Mouse (Mus musculus): Measurements from ENCODE around the gene Zbtb26. TPM values are rescaled to one million over a fixed set of nuclear protein-coding genes. Genes with fewer than 3 reads are reported as not detected.

The Zbtb26 gene
- polyA plus RNA-seq, 1 experiment from 2014 or later: 9.2 TPM

DNA sequence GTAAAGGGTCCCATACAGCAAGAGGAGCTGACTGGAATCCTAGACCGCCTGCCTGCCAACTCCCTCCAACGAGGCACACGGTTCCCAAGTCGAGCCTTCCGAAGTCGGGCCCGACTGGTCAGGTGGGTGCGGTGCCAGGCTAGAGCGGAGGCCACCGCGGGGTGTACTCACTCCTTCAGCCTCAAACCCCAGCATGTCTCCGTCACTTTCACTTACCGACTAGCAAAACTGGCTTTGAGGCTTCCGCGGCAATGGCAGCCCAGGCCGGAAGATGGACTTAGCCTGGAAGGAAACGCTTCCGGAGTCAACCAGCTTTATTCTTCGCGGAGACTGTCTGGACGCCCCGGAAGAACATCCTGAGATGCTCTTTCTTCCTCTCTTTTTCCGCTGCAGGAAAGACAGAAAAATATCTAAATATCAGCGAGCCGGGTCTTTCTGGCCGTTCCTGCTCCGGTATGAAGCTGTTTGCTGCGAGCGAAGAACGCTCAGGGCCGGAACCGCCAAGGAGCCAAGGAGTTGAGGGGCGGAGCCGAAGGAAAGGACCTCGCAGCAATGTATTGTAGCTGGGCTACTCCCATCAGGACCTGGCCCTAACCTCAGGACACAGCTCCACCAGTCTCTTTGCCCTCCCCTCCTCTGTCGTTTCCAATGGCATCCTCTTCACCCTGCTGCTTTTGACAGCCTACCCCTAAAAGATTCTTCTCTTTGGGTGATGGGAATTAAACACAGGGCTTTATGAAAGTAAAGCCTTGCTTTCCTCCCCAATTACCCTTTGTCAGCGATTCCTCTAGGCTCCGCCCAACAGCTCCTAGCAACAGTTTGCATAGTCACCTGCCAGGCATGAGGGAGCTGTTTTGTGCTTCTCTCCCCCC lies 12.1 kb downstream of the Zbtb26 start:
- H3K27ac ChIP-seq (replicated peaks): peak overlapping the region; percentile 94
- H3K4me1 ChIP-seq: peaks cover 23% of the 10 kb centered on the region
- DNase-seq (ENCODE audit: low spot score): peak; percentile 87
- H3K9me3 ChIP-seq (replicated peaks): no peaks in the 10 kb centered on the region
- H3K4me3 ChIP-seq: peak overlapping the region; percentile 84
- no peaks in the 10 kb centered on the region for H3K27me3 ChIP-seq (ENCODE audit: low read depth, poor library complexity, severe bottlenecking)
- peaks cover 34% of the 10 kb centered on the region for H3K36me3 ChIP-seq
- under 1% methylated on average over 38 of the region's 38 CpGs for WGBS

DNA sequence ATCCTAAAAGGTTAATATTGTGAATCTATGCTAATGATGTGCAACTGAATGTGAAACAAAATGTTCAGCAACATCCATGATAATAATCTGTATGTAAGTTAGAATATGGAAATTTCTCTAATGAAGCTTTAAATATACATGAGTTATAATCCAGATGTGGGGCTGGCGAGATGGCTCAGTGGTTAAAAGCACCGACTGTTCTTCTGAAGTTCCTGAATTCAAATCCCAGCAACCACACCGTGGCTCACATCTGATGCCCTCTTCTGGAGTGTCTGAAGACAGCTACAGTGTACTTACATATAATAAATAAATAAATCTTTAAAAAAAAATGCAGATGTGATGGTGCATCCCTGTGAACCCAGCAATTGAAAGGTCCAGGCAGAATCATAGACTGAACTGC lies 19.3 kb downstream of the Zbtb26 start:
- Histone ChIP-seq H3K9me3 (replicated peaks) (no peaks in the 10 kb centered on the region), H3K4me1 (peaks cover 14% of the 10 kb centered on the region), H3K27me3 (ENCODE audit: low read depth, poor library complexity, severe bottlenecking) (no peaks in the 10 kb centered on the region), H3K27ac (replicated peaks) (no peak overlapping the region), H3K36me3 (peaks cover 33% of the 10 kb centered on the region), H3K4me3 (no peak overlapping the region)
- 69% methylated on average over 3 of the region's 3 CpGs for WGBS
- DNase-seq (ENCODE audit: low spot score): no peak

DNA sequence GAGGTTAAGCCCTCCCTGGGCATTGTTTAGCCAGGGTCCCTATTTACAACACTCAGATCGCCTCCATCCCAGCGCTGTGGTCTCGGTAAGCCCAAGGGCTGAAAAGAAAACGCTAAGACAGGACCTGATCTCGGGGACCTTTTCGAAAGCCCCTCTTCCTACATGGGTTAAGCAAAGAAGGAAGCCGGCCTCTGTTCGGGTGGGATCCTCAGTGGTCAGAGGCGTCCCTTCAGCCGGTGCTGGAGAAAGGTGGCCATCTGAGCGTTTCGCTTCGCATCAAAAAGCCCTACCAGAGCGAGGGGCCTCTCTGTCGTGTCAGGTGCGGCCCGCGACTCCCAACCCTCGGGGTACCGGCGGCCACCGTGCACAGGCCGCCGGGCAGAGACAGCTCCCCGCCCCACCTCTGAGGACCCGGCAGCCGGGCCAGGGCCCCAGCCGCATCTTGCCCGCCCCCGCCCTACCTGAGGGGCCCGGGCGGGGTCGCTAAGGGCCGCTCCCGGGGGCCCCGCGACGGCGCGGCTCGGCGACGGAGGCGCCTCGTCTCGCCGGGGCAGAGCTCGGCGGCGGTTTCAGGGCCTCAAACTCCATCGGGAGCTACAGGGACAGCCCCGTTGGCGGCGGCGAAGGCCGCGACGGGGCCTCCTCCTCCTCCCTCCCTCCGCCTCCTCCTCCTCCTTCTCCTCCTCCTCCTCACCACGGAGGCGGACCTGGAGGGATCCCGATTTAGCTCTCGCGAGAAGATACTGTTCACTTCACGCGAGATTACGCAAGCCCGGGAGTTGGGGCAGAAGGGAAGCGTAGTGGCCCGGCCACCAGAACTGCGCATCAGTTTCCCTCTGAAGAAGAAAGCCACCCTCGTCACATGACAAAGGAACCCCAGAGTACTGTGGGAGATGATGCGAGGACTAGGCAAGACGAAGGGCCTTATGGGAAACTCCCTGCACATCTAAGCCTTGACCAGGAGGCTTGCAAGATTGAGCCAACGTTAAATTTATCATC lies 20.3 kb downstream of the Zbtb26 start, which contains the start of gene Rc3h2:
Gene Rc3h2, minus strand, starts transcription at position 598 of the 999 bp plus-strand sequence.
- Histone ChIP-seq H3K27ac (replicated peaks) (peak within 1 kb of the TSS; percentile 99), H3K4me3 (peak within 1 kb of the TSS; percentile 95), H3K4me1 (peaks cover 14% of the 10 kb centered on the region), H3K36me3 (peaks cover 33% of the 10 kb centered on the region), H3K9me3 (replicated peaks) (no peaks in the 10 kb centered on the region), H3K27me3 (ENCODE audit: low read depth, poor library complexity, severe bottlenecking) (no peaks in the 10 kb centered on the region)
- DNase-seq (ENCODE audit: low spot score): peak; percentile 96
- under 1% methylated on average over 75 of the region's 75 CpGs for whole genome bisulfite sequencing

DNA sequence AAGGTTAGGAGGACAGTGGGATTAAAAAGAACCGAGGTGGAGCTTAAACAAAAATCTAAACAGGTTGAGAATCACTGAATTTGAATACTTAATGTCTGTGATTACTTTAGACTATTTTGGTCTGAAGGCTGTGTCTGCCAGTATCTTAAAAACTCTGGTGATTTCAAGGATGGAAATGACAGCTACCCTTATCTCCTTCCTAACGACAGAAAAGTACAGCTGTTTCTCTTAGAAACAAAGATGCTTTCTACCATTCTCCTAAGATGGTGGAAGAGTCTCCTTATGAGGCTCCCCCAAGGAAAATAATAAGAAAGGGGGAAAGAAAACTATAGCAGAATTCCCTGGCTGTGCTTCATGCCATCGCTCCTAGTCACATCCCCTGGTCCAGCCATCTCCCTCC lies 21.0 kb downstream of the Zbtb26 start:
- 9% methylated on average over 3 of the region's 3 CpGs for WGBS

DNA sequence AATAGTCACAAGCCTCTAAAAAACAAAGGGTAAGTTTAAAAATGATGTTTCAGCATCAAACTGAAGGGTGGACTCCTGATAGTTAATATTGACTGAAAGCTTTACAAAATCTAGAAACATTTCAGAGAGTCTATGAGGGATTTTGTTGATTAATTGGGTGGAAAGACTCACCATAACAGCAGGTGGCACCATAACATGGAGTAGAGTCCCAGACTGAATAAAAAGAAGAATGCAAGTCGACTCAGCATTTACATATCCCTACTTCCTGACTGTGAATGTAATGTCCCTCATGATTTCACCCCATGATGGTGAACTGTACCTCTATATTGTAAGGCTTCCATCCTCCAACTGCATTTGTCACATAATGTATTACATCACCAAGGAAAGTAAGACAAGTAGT lies 47.4 kb downstream of the Zbtb26 start:
- H3K4me1 ChIP-seq: no peaks in the 10 kb centered on the region
- WGBS: 83% methylated on average over 1 of the region's 1 CpGs
- H3K36me3 ChIP-seq: peaks cover 84% of the 10 kb centered on the region

More for the DNA sequence above, 21.0 kb downstream of the Zbtb26 start:
- H3K27ac ChIP-seq (replicated peaks): peak overlapping the region; percentile 99
- H3K27me3 ChIP-seq (ENCODE audit: low read depth, poor library complexity, severe bottlenecking): no peaks in the 10 kb centered on the region
- H3K9me3 ChIP-seq (replicated peaks): no peaks in the 10 kb centered on the region
- no peak for DNase-seq (ENCODE audit: low spot score)
- peaks cover 29% of the 10 kb centered on the region for H3K36me3 ChIP-seq
- peak overlapping the region; percentile 95 for H3K4me3 ChIP-seq
- H3K4me1 ChIP-seq: peaks cover 14% of the 10 kb centered on the region

DNA sequence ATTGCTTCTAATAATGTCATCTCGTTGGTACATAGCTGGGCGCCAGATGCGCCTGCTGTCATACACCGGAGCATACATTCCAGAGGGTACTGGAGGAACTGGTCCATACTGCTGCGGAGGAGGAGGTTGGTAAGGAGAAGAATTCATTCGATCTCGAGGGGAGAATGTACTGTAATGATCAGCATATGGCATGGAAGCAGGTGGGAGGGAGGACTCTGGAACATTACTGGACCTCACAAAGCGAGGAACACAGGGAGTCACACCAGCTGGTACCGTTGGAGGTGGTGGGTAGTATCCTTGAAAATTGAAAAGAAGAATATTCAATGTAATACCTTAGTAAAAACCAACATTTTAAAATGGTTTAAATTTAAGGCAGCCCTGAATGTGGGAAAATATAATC lies 60.0 kb downstream of the Zbtb26 start:
- H3K36me3 ChIP-seq: peaks cover 82% of the 10 kb centered on the region
- H3K27ac ChIP-seq (replicated peaks): no peak overlapping the region
- H3K4me1 ChIP-seq: no peaks in the 10 kb centered on the region
- H3K27me3 ChIP-seq (ENCODE audit: low read depth, poor library complexity, severe bottlenecking): no peaks in the 10 kb centered on the region
- 95% methylated on average over 9 of the region's 9 CpGs for WGBS
- DNase-seq (ENCODE audit: low spot score): no peak
- no peaks in the 10 kb centered on the region for H3K9me3 ChIP-seq (replicated peaks)
- no peak overlapping the region for H3K4me3 ChIP-seq

More for the DNA sequence above, 47.4 kb downstream of the Zbtb26 start:
- H3K9me3 ChIP-seq (replicated peaks): no peaks in the 10 kb centered on the region
- no peaks in the 10 kb centered on the region for H3K27me3 ChIP-seq (ENCODE audit: low read depth, poor library complexity, severe bottlenecking)
- DNase-seq (ENCODE audit: low spot score): no peak
- H3K27ac ChIP-seq (replicated peaks): no peak overlapping the region
- no peak overlapping the region for H3K4me3 ChIP-seq

Other genes with a start within 250 kb of the Zbtb26 start
- not detected in 2 replicates for gene Olfr366, start 231.6 kb downstream of the Zbtb26 start, polyA plus RNA-seq (2016; fragmentation: Nextera tagmentation; extraction: Ambion mirVana)
- not detected in 2 replicates for gene Olfr368, start 116.6 kb downstream of the Zbtb26 start, polyA plus RNA-seq (2016; fragmentation: Nextera tagmentation; extraction: Ambion mirVana)
- 54.6 and 61.5 TPM in 2 replicates for gene Pdcl, start 83.8 kb downstream of the Zbtb26 start, polyA plus RNA-seq (2016; fragmentation: Nextera tagmentation; extraction: Ambion mirVana)
- 16.1 and 19.7 TPM in 2 replicates for gene Rc3h2, start 20.2 kb downstream of the Zbtb26 start, polyA plus RNA-seq (2016; fragmentation: Nextera tagmentation; extraction: Ambion mirVana)
- 5.9 and 7.3 TPM in 2 replicates for gene Zbtb6, start within 50 bp of the Zbtb26 start, polyA plus RNA-seq (2016; fragmentation: Nextera tagmentation; extraction: Ambion mirVana)
- 43.4 and 47.2 TPM in 2 replicates for gene Rabgap1, start 144 bp upstream of the Zbtb26 start, polyA plus RNA-seq (2016; fragmentation: Nextera tagmentation; extraction: Ambion mirVana)
- 1.1 and 1.8 TPM in 2 replicates for gene Gpr21, start 73.2 kb upstream of the Zbtb26 start, polyA plus RNA-seq (2016; fragmentation: Nextera tagmentation; extraction: Ambion mirVana)

Data from midbrain, embryonic 10.5 days (tissue).